Mouse (Mus musculus) ES-E14 (cell line): ENCODE measurements around the gene Map4k4. TPM values are rescaled to one million over a fixed set of nuclear protein-coding genes. Genes with fewer than 3 reads are reported as not detected.

Source experiments
- DNase-seq: peaks from one replicate; pipeline ENCODE4 v3.0.0-alpha.2; 2013; ENCODE audit warnings: low read depth, low spot score
- H3K27ac ChIP-seq: 2 replicates; pipeline ENCODE4 v1.5.1; 2012; ENCODE audit warnings: low read depth, mild to moderate bottlenecking, low read length, moderate library complexity, mixed read lengths; ENCODE audit not compliant: poor library complexity, insufficient read depth, severe bottlenecking
- H3K36me3 ChIP-seq: 2 replicates; pipeline ENCODE4 v1.6.1; 2012; ENCODE audit warnings: mild to moderate bottlenecking, low read length, moderate library complexity, mixed read lengths; ENCODE audit not compliant: control insufficient read depth, poor library complexity, insufficient read depth, severe bottlenecking
- H3K4me1 ChIP-seq, 2 experiments: fragments of 150-350 bp in 1 of 2; sonication (generic) in 1 of 2; 2 replicates each; pipeline ENCODE4 v1.6.1; 2012; ENCODE audit warnings: low read length in 2 of 2, mild to moderate bottlenecking in 1 of 2, mixed read lengths in 1 of 2; ENCODE audit not compliant: control insufficient read depth in 2 of 2, insufficient read depth in 2 of 2, poor library complexity in 1 of 2
- H3K4me3 ChIP-seq, 2 experiments: fragments of 150-350 bp in 1 of 2; sonication (generic) in 1 of 2; 2 replicates each; pipeline ENCODE4 v1.5.1; 2012; ENCODE audit warnings: low read length in 2 of 2, low read depth in 1 of 2, mild to moderate bottlenecking in 1 of 2, mixed read lengths in 1 of 2; ENCODE audit not compliant: insufficient read depth in 1 of 2, poor library complexity in 1 of 2, severe bottlenecking in 1 of 2
- H3K9ac ChIP-seq: 2 replicates; pipeline ENCODE4 v1.6.1; 2012; ENCODE audit warnings: low read depth, mild to moderate bottlenecking, low read length, mixed read lengths; ENCODE audit not compliant: poor library complexity, insufficient read depth, severe bottlenecking
- H3K9me3 ChIP-seq: fragments of 150-350 bp; sonication (generic); 2 replicates; pipeline ENCODE4 v1.6.1; 2012; ENCODE audit warnings: low read depth, mild to moderate bottlenecking, low read length; ENCODE audit not compliant: control insufficient read depth, insufficient read depth
- CHD2 ChIP-seq: IDR thresholded peaks from 2 replicates; pipeline ENCODE4 v1.6.1; 2014; ENCODE audit warnings: mild to moderate bottlenecking, low read depth, low read length, inconsistent platforms
- HCFC1 ChIP-seq: IDR thresholded peaks from 2 replicates; pipeline ENCODE4 v1.6.1; 2012; ENCODE audit warnings: low read length, inconsistent platforms, borderline replicate concordance; ENCODE audit not compliant: insufficient read depth
- MAFK ChIP-seq: IDR thresholded peaks from 2 replicates; pipeline ENCODE4 v1.6.1; 2014; ENCODE audit warnings: mild to moderate bottlenecking, low read depth, low read length, inconsistent platforms; ENCODE audit not compliant: insufficient read depth
- ZC3H11A ChIP-seq: IDR thresholded peaks from 2 replicates; pipeline ENCODE4 v1.6.1; 2012; ENCODE audit warnings: low read depth, mild to moderate bottlenecking, inconsistent platforms, low read length, borderline replicate concordance
- ZNF384 ChIP-seq: IDR thresholded peaks from 2 replicates; pipeline ENCODE4 v1.6.1; 2012; ENCODE audit warnings: low read depth, low read length, inconsistent platforms
- in situ Hi-C, 2 experiments: fragments of 600-800 bp; cut with MboI; formaldehyde crosslinking; loops; one replicate each; pipeline ENCODE4 v1.15.1; 2025; ENCODE audit warnings: low sequenced_read_pairs in 2 of 2, inconsistent platforms in 1 of 2; ENCODE audit not compliant: unreplicated experiment in 2 of 2
- total RNA-seq: library from RNA; depleted of rRNA; stranded (reverse); fragments of 300-350 nt; gene quantifications from 2 replicates; pipeline ENCODE4 v1.2.3, GENCODE M21; 2012

The Map4k4 gene
- total RNA-seq, 1 experiment, result 142 TPM

DNA sequence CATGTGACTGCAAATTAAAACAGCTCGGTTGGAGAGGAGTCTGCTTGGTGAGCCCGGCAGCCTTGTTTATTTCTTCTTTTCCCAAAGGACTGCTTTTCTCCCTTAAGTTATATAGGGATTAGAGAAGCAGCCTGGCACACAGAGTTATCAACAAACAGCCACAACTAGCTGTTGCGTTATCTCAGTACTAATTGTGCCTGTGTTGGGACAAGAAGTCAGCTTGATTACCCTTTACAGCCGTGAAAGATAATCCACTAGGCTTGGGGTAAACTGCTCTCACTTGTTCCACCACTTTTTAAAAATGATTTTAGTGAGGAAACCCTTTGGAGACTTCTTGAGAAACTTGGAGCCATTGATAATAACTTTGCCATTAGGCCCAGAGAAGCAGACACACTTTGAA, 36.9 kb downstream of the Map4k4 start:
- Histone ChIP-seq H3K4me3 (no peak overlapping the region), H3K27ac (no peak overlapping the region), H3K4me1 (peaks cover 7 to 18% of the 10 kb centered on the region in 2 experiments), H3K9ac (no peak overlapping the region), H3K9me3 (no peaks in the 10 kb centered on the region), H3K36me3 (peaks cover 5% of the 10 kb centered on the region; the same call in 1 of the 2 replicates)
- in situ Hi-C loops, result no loop called here
- TF ChIP-seq MAFK, result no peak
- TF ChIP-seq HCFC1, result no peak
- TF ChIP-seq ZC3H11A, result no peak
- no peak for TF ChIP-seq ZNF384
- no peak for TF ChIP-seq CHD2
- DNase-seq, result no peak

DNA sequence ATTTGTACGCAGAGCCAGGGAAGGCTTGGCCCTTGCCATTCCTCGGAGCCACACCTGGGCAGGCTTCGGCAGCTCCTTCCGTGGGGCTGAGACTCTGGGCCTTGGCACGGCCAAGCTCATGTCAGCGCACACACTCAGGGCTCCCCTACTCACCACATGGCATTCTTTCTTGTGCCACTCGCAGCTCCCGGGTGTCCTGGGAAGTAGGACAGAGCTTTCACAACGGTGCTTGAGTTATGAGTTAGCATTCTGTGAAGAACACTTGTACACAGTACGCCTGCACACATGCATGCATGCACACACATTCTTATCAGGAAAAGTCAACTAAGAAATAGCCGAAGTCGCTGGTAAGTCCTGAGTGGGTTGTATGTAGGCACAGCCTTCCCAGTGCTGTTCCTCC, 38.7 kb downstream of the Map4k4 start:
- TF ChIP-seq ZNF384, result no peak
- TF ChIP-seq CHD2, result no peak
- no peak for TF ChIP-seq HCFC1
- Histone ChIP-seq H3K27ac (no peak overlapping the region), H3K9me3 (no peaks in the 10 kb centered on the region), H3K9ac (no peak overlapping the region), H3K36me3 (peaks cover 3% of the 10 kb centered on the region; the same call in 1 of the 2 replicates), H3K4me1 (peaks cover 10 to 23% of the 10 kb centered on the region in 2 experiments), H3K4me3 (no peak overlapping the region)
- no peak for DNase-seq
- in situ Hi-C loops, result no loop called here

DNA sequence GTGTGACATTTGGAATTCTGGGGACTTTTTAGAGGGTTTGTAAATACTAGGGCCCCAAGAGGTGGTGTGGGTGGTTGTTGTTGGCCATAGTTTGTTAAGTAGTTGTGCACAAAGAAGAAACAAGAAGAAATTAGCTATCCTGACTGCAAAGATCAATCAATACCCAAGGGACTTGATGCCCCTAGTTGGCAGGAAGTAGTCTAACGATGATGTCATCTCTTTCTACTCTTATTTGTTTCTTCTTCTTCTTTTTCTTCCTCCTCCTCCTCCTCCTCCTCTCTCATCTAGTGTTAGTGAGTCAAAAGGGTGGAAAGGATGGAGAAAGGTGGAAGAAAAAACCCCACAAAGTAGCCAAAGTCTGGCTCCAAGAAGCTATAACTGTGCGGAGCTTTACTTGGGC, 39.6 kb downstream of the Map4k4 start:
- TF ChIP-seq HCFC1 (no peak), ZNF384 (no peak), ZC3H11A (no peak), MAFK (no peak), CHD2 (no peak)
- no peaks in the 10 kb centered on the region for H3K9me3 ChIP-seq
- H3K4me1 ChIP-seq, result peaks cover 9 to 22% of the 10 kb centered on the region in 2 experiments
- no peak for DNase-seq
- H3K27ac ChIP-seq, result no peak overlapping the region
- H3K9ac ChIP-seq, result no peak overlapping the region
- no peak overlapping the region for H3K4me3 ChIP-seq
- peaks cover 3% of the 10 kb centered on the region; the same call in 1 of the 2 replicates for H3K36me3 ChIP-seq
- in situ Hi-C loops, result no loop called here

DNA sequence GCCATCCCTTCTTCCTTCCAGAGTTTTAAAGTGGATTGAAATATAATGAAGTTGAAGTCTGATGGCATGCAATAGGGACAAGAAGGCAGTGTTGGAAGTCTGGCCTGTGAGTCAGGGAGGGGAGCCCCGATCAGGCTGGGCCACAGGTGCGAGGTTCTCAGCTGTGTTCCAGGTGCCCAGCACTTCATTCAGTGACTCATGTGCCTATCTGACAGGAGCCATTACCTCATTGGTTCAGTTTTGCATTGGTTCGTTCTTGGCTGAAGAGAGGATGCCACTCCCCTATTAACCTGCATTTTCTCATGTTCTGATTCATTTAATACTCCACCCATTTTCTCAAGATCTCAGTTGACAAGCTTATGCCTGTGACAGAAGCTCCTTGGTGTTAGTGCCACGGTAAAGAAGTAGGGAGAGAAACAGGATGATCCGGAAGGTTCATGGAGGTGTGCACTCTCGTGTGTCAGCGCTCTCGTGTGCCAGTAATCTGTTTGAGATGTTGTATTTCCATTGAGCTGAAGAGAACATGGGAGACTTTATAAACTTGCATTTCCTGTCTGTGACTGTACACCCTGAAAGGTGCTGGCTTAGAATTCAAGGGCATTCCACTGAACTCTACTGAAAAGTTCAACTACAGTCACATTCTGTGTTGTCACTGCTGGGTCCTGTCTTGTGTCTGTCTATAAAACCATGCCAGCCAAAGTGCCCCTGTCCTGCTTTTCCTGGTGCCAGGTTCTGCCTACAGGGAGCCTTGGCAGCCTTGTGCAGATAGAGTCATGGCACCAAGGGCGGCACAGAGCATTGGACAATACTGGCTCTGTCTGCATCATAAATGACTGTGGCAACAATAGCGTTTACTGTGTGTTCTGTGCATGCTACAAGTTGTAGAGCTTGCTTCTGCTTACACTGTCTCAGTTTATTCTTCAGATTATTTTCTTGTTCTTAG, 40.8 kb downstream of the Map4k4 start:
- H3K9me3 ChIP-seq, result no peaks in the 10 kb centered on the region
- TF ChIP-seq ZC3H11A, result no peak
- no peak for TF ChIP-seq CHD2
- no peak for TF ChIP-seq MAFK
- TF ChIP-seq HCFC1, result no peak
- no peak for TF ChIP-seq ZNF384
- in situ Hi-C loops, result no loop called here
- H3K4me1 ChIP-seq, result peaks cover 9 to 22% of the 10 kb centered on the region in 2 experiments
- no peak overlapping the region for H3K4me3 ChIP-seq
- DNase-seq, result no peak
- no peak overlapping the region for H3K9ac ChIP-seq
- no peak overlapping the region for H3K27ac ChIP-seq
- peaks cover 3% of the 10 kb centered on the region; the same call in 1 of the 2 replicates for H3K36me3 ChIP-seq
